Mouse (Mus musculus) heart, adult 11 months (tissue): ENCODE measurements around the gene 1600014C23Rik.

Experiments used
- DNase-seq: peaks from one replicate; pipeline ENCODE4 v3.0.0; 2022

The 1600014C23Rik gene

GRCm38 (mm10) chr17:45733735-45734301 lies at the start of gene 1600014C23Rik:
Gene 1600014C23Rik, minus strand, starts transcription at chr17:45733844.
- DNase-seq, result peak; percentile 94

- no peak for DNase-seq
Measured at GRCm38 (mm10) chr17:45778446-45778845, 44.8 kb upstream of the 1600014C23Rik start.

GRCm38 (mm10) chr17:45777431-45777830 lies 43.8 kb upstream of the 1600014C23Rik start:
- DNase-seq, result no peak

- DNase-seq, result no peak
Measured at GRCm38 (mm10) chr17:45776185-45776584, 42.5 kb upstream of the 1600014C23Rik start.

- no peak for DNase-seq
Measured at GRCm38 (mm10) chr17:45775468-45775867, 41.8 kb upstream of the 1600014C23Rik start.

GRCm38 (mm10) chr17:45772566-45772965 lies 38.9 kb upstream of the 1600014C23Rik start:
- DNase-seq, result no peak

GRCm38 (mm10) chr17:45772096-45772495 lies 38.5 kb upstream of the 1600014C23Rik start:
- no peak for DNase-seq

GRCm38 (mm10) chr17:45770441-45770840 lies 36.8 kb upstream of the 1600014C23Rik start:
- peak; percentile 95 for DNase-seq

- DNase-seq, result peak; percentile 95
Measured at GRCm38 (mm10) chr17:45769821-45770220, 36.2 kb upstream of the 1600014C23Rik start.

GRCm38 (mm10) chr17:45767536-45768146 lies 34.0 kb upstream of the 1600014C23Rik start:
- DNase-seq, result peak; percentile 91

- peak; percentile 100 for DNase-seq
Measured at GRCm38 (mm10) chr17:45766735-45767535, 33.3 kb upstream of the 1600014C23Rik start.

- DNase-seq, result peak; percentile 91
Measured at GRCm38 (mm10) chr17:45765914-45766313, 32.3 kb upstream of the 1600014C23Rik start.

- DNase-seq, result no peak
Measured at GRCm38 (mm10) chr17:45763188-45763587, 29.5 kb upstream of the 1600014C23Rik start.

GRCm38 (mm10) chr17:45761902-45762301 lies 28.3 kb upstream of the 1600014C23Rik start:
- peak; percentile 93 for DNase-seq

GRCm38 (mm10) chr17:45760965-45761645 lies 27.5 kb upstream of the 1600014C23Rik start:
- DNase-seq, result peak; percentile 96

- DNase-seq, result peak; percentile 90
Measured at GRCm38 (mm10) chr17:45759751-45760150, 26.1 kb upstream of the 1600014C23Rik start.

GRCm38 (mm10) chr17:45758808-45759207 lies 25.2 kb upstream of the 1600014C23Rik start:
- no peak for DNase-seq

- DNase-seq, result no peak
Measured at GRCm38 (mm10) chr17:45757932-45758331, 24.3 kb upstream of the 1600014C23Rik start.

- DNase-seq, result no peak
Measured at GRCm38 (mm10) chr17:45756831-45757230, 23.2 kb upstream of the 1600014C23Rik start.

GRCm38 (mm10) chr17:45756391-45756790 lies 22.7 kb upstream of the 1600014C23Rik start:
- DNase-seq, result no peak

GRCm38 (mm10) chr17:45754186-45754862 lies 20.7 kb upstream of the 1600014C23Rik start:
- DNase-seq, result peak; percentile 89

- DNase-seq, result peak; percentile 97
Measured at GRCm38 (mm10) chr17:45752678-45753077, 19.0 kb upstream of the 1600014C23Rik start.

- peak; percentile 88 for DNase-seq
Measured at GRCm38 (mm10) chr17:45752053-45752452, 18.4 kb upstream of the 1600014C23Rik start.
